Mouse (Mus musculus) erythroblast, embryonic 14.5 days (primary cell): ENCODE data around the gene Mknk1. TPM values are rescaled to one million over a fixed set of nuclear protein-coding genes. Genes with fewer than 3 reads are reported as not detected.

Source experiments
- H3K27me3 ChIP-seq: 2 replicates; pipeline ENCODE4 v1.6.1; 2012; ENCODE audit warnings: inconsistent platforms; ENCODE audit not compliant: control insufficient read depth
- H3K36me3 ChIP-seq: 2 replicates; pipeline ENCODE4 v1.6.1; 2012; ENCODE audit warnings: mild to moderate bottlenecking, inconsistent platforms; ENCODE audit not compliant: control insufficient read depth
- H3K4me1 ChIP-seq: 2 replicates; pipeline ENCODE4 v1.6.1; 2012; ENCODE audit warnings: inconsistent platforms; ENCODE audit not compliant: control insufficient read depth
- H3K4me3 ChIP-seq: replicated peaks from 2 replicates; pipeline ENCODE3; 2012; ENCODE audit warnings: moderate library complexity, mild to moderate bottlenecking, inconsistent platforms
- H3K9me3 ChIP-seq: 2 replicates; pipeline ENCODE4 v1.6.1; 2012; ENCODE audit warnings: low read length, inconsistent platforms, mixed read lengths; ENCODE audit not compliant: control insufficient read depth
- GATA1 ChIP-seq: IDR thresholded peaks from 2 replicates; pipeline ENCODE4 v1.6.1; 2012; ENCODE audit warnings: low read length, inconsistent platforms, mixed read lengths
- TAL1 ChIP-seq: IDR thresholded peaks from 3 replicates; pipeline ENCODE4 v1.6.1; 2012; ENCODE audit warnings: low read length, inconsistent platforms, mixed read lengths
- polyA plus RNA-seq: library from polyadenylated mRNA; stranded (reverse); fragments of >175 nt; gene quantifications from 2 replicates; pipeline ENCODE4 v1.2.3, GENCODE M21; 2012

Gene Mknk1
- polyA plus RNA-seq, 1 experiment = 7.1 TPM

- Histone ChIP-seq H3K27me3 (no peaks in the 10 kb centered on the region), H3K9me3 (no peaks in the 10 kb centered on the region), H3K36me3 (peaks cover 2% of the 10 kb centered on the region), H3K4me1 (peaks cover 62% of the 10 kb centered on the region), H3K4me3 (no peak overlapping the region)
- TF ChIP-seq GATA1 (no peak), TAL1 (no peak)
Observed at GRCm38 (mm10) chr4:115821928-115822327, 17.1 kb upstream of the Mknk1 start.

GRCm38 (mm10) chr4:115824178-115824577 lies 14.8 kb upstream of the Mknk1 start:
- Histone ChIP-seq H3K27me3 (no peaks in the 10 kb centered on the region), H3K9me3 (no peaks in the 10 kb centered on the region), H3K4me3 (peak overlapping the region; percentile 12), H3K4me1 (peaks cover 84% of the 10 kb centered on the region), H3K36me3 (peaks cover 2% of the 10 kb centered on the region)
- TF ChIP-seq TAL1 (no peak; the same call in 2 of the 3 replicates), GATA1 (0 out of 2 replicates have a peak, but pooled peaks have one; percentile 35)

GRCm38 (mm10) chr4:115825271-115825670 lies 13.7 kb upstream of the Mknk1 start:
- Histone ChIP-seq H3K9me3 (no peaks in the 10 kb centered on the region), H3K36me3 (peaks cover 13% of the 10 kb centered on the region), H3K4me1 (peaks cover 92% of the 10 kb centered on the region), H3K4me3 (no peak overlapping the region), H3K27me3 (no peaks in the 10 kb centered on the region)
- TF ChIP-seq TAL1 (no peak), GATA1 (no peak)

GRCm38 (mm10) chr4:115827066-115827465 lies 11.9 kb upstream of the Mknk1 start:
- peaks cover 30% of the 10 kb centered on the region for H3K36me3 ChIP-seq
- H3K4me1 ChIP-seq = peaks cover 88% of the 10 kb centered on the region
- H3K4me3 ChIP-seq = no peak overlapping the region
- no peaks in the 10 kb centered on the region for H3K9me3 ChIP-seq
- no peak for TF ChIP-seq TAL1
- no peak for TF ChIP-seq GATA1
- H3K27me3 ChIP-seq = no peaks in the 10 kb centered on the region

- Histone ChIP-seq H3K36me3 (peaks cover 34% of the 10 kb centered on the region), H3K9me3 (no peaks in the 10 kb centered on the region), H3K27me3 (no peaks in the 10 kb centered on the region), H3K4me3 (peak overlapping the region; percentile 81), H3K4me1 (peaks cover 88% of the 10 kb centered on the region)
- TF ChIP-seq TAL1 = no peak
- TF ChIP-seq GATA1 = no peak
Observed at GRCm38 (mm10) chr4:115827535-115827887, 11.5 kb upstream of the Mknk1 start.

- no peaks in the 10 kb centered on the region for H3K27me3 ChIP-seq
- peak within 1 kb of the TSS; percentile 81 for H3K4me3 ChIP-seq
- H3K9me3 ChIP-seq = no peaks in the 10 kb centered on the region
- no peak for TF ChIP-seq GATA1
- no peak for TF ChIP-seq TAL1
- peaks cover 83% of the 10 kb centered on the region for H3K4me1 ChIP-seq
- H3K36me3 ChIP-seq = peaks cover 37% of the 10 kb centered on the region
Observed at GRCm38 (mm10) chr4:115827888-115828571, 11.0 kb upstream of the Mknk1 start, which contains the start of gene Mob3c. Mob3c (plus strand) TSS chr4:115828092.

- H3K27me3 ChIP-seq = no peaks in the 10 kb centered on the region
- H3K4me3 ChIP-seq = peak overlapping the region; percentile 81
- no peak for TF ChIP-seq GATA1
- no peak for TF ChIP-seq TAL1
- peaks cover 78% of the 10 kb centered on the region for H3K4me1 ChIP-seq
- no peaks in the 10 kb centered on the region for H3K9me3 ChIP-seq
- peaks cover 42% of the 10 kb centered on the region for H3K36me3 ChIP-seq
Observed at GRCm38 (mm10) chr4:115828572-115828902, 10.5 kb upstream of the Mknk1 start.

GRCm38 (mm10) chr4:115830491-115830890 lies 8.5 kb upstream of the Mknk1 start:
- TF ChIP-seq GATA1 (no peak), TAL1 (no peak)
- H3K9me3 ChIP-seq = no peaks in the 10 kb centered on the region
- H3K27me3 ChIP-seq = no peaks in the 10 kb centered on the region
- H3K4me3 ChIP-seq = no peak overlapping the region
- peaks cover 59% of the 10 kb centered on the region for H3K4me1 ChIP-seq
- peaks cover 61% of the 10 kb centered on the region for H3K36me3 ChIP-seq

GRCm38 (mm10) chr4:115831221-115831620 lies 7.8 kb upstream of the Mknk1 start:
- H3K4me3 ChIP-seq = no peak overlapping the region
- no peak for TF ChIP-seq TAL1
- no peak for TF ChIP-seq GATA1
- no peaks in the 10 kb centered on the region for H3K9me3 ChIP-seq
- H3K4me1 ChIP-seq = peaks cover 62% of the 10 kb centered on the region
- H3K36me3 ChIP-seq = peaks cover 68% of the 10 kb centered on the region
- no peaks in the 10 kb centered on the region for H3K27me3 ChIP-seq

- Histone ChIP-seq H3K4me1 (peaks cover 65% of the 10 kb centered on the region), H3K27me3 (no peaks in the 10 kb centered on the region), H3K4me3 (no peak overlapping the region), H3K36me3 (peaks cover 70% of the 10 kb centered on the region), H3K9me3 (no peaks in the 10 kb centered on the region)
- no peak for TF ChIP-seq TAL1
- no peak for TF ChIP-seq GATA1
Observed at GRCm38 (mm10) chr4:115832040-115832439, 7.0 kb upstream of the Mknk1 start.
